Mouse (Mus musculus): ENCODE data around the gene Wrap73. TPM values are rescaled to one million over a fixed set of nuclear protein-coding genes. Genes with fewer than 3 reads are reported as not detected.
A peak's percentile ranks its signal among the peaks of the same experiment; 100 is the strongest.

Gene Wrap73
- total RNA-seq, 2 experiments from 2014 or later: 15.4 to 20.5 TPM

GRCm38 (mm10) chr4:154171931-154172604 lies 29.9 kb downstream of the Wrap73 start:
- DNase-seq (ENCODE audit: low spot score in 2 of 2): no peak

DNA sequence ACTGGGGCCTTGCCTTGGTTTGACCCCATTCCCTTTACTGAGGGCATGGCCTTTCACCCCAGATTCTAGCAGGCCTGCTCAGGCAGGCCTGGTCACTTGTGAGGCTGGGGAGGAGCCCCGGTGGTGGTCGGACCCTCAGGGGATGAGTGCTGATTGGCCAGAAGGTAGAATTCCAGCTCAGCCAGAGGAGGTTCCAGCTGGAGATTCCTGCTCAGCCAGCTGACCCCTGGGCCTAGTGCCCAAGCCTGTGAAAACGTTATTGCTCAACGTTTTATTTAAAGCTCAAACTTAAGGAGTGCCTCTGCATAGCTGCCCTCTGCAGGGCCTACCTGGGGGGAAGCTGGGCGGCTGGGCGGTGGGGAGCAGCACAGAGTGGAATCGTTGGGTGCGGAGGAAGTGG lies 35.1 kb downstream of the Wrap73 start:
- DNase-seq (ENCODE audit: low spot score in 2 of 2): peak in 1 of 2 experiments; percentile 43

DNA sequence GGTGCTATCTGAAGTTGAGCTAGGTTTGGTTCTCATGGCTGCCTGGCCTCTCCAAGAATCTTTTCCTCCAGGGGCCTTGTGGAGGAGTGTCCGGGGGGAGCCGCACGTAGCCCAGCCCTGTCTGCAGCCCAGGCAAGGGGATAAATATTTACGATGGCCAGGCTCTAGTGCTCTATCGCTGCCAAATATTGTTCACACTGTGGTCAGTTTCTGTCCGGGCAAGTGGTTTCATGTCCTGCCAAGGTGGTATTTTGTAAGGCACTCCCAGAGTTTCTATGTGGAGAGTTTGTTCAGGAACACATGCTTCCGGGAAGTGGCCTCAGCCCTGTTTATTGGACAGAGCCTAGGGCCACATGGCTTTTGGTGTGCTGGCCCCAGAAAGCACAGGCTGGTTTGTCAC lies 38.8 kb downstream of the Wrap73 start:
- DNase-seq (ENCODE audit: low spot score in 2 of 2): no peak

GRCm38 (mm10) chr4:154183566-154183965 lies 41.4 kb downstream of the Wrap73 start:
- no peak for DNase-seq (ENCODE audit: low spot score in 2 of 2)

GRCm38 (mm10) chr4:154185001-154185400 lies 42.8 kb downstream of the Wrap73 start:
- DNase-seq (ENCODE audit: low spot score in 2 of 2): no peak

DNA sequence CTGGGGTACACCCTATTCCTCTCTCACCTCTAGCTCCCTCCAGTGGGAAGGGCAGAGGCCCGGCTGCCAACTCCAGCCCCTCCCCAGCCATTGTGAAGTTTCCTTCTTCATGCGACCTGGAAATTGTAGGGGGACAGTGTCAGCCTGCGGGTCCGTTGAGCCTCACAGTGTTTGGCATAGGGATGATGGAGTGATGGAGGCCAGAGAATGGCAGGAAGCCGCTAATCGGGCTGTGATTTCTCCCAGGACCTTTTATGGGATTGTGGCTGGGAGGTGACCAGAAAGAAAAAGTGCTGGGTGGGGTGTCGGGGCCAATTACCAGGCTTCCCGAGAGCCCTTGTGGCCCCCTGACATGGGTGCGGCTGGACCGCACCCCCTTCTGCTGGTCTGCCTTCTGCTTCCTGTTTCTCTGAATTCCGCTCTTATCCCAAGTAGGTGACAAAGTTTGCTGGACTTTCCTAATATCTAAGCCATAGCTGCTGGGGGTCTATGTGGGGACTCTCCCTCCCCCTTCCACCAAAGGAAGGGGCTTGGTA lies 43.9 kb downstream of the Wrap73 start:
- no peak for DNase-seq (ENCODE audit: low spot score in 2 of 2)

GRCm38 (mm10) chr4:154188948-154189347 lies 46.8 kb downstream of the Wrap73 start:
- no peak for DNase-seq (ENCODE audit: low spot score in 2 of 2)

DNA sequence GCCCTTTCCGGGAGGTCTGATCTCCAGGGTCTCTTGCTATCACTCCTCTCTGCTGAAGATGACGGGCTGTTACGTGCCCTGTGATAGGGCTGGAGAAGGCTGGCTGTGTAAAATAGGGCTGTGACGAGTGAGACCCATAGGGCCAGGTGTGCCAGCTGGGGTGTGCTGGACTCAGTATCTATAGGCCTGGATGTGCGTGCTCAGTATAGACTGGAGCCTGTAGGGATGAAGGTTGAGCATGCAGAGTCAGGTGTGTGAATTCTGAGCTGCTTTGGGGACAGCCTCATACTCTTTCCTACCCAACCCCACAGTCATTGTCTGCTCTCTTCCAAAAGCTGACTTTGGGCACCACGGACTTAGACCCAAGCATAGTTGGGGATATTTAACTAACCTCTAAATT lies 55.8 kb downstream of the Wrap73 start:
- DNase-seq (ENCODE audit: low spot score in 2 of 2): no peak

DNA sequence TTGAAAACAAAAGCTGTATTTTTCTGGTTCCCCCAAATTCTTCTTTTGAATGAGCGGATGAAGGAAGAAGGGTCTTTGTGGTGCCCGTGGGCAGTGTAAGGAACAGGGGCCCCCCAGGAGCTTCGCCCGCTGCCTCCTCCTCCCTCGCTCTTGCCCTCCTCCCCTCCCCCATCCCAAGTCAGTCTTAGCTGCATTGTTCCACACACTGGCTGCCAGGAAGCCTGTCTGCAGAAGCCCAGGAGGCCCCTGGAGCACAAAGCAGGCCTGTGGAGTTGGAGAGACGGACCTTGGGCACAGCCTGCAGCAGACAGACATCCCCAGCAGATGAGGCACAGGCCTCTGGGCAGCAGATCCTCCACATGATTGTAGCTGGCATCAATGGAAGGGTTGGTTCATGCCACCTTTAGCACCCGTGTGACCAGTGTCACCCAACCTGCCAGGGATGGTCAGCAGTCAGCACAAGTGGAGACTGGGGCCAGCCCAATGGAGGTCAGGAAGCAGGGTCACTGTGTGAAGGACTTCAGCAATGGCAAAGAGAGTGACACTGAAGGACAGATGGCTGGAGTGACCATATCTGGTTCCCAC lies 56.3 kb downstream of the Wrap73 start:
- DNase-seq (ENCODE audit: low spot score in 2 of 2): no peak

- no peak for DNase-seq (ENCODE audit: low spot score in 2 of 2)
Measured at GRCm38 (mm10) chr4:154201511-154201910, 59.3 kb downstream of the Wrap73 start.

DNA sequence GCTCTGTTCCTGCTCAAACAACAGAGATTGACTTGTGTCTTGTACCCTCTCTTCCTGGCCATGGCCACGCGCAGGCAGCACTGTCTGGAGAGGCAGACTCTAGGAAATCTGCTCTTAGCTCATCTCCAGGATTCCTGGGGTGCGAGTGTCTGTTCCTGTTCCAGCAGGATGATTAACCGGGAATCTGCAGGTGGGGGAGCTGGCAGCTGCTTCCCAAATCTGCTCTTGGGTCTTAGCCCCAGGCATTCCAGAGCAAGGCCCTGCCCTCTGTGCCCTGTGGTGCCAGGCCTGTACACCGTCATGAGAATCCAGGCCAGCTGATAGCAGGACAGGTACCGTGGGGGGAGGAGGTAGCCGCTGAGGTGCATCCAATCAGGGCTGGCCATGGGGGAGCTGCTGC lies 62.4 kb downstream of the Wrap73 start:
- no peak for DNase-seq (ENCODE audit: low spot score in 2 of 2)

DNA sequence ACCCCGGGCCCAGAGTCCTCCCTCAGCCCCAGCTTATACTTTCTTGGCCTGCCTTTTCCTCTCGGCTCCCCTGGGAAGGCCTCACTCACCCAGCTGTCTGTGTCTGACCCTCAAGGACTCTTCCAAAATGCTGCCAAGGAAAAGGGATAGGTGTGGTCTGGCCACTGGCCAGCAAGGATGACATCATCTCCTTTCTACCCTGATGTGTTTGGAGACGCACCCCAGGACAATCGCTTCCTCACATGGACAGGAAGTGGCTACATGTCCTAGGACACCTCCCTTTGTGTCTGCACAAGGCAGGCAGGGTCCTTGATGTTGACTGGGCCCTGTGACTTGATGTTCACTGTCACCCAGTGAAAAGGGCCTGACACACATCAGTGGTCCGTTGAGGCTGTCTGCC lies 63.2 kb downstream of the Wrap73 start:
- DNase-seq (ENCODE audit: low spot score in 2 of 2): no peak

GRCm38 (mm10) chr4:154207261-154207660 lies 65.1 kb downstream of the Wrap73 start:
- DNase-seq (ENCODE audit: low spot score in 2 of 2): peak in 1 of 2 experiments; percentile 57

DNA sequence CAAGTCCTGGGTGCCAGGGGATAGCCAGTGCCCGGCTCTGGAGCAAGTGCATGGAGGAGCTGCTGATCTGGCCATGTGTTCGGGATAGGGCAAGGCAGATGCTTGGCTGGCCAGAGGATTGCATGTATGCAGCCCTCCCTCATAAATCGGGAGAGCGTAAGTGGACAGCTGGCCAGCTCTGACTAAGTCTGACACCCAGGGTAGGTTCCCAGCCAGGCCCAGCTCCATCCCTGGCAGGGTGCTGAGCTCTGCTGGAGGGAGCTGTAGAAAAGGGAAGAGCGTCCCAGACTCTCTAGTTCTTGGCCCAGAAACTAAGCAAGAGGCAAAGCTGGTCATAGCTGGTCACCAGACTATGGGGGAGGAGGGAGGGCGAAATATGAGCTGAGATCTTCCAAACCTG lies 66.9 kb downstream of the Wrap73 start:
- DNase-seq (ENCODE audit: low spot score in 2 of 2): peak in 1 of 2 experiments; percentile 66

GRCm38 (mm10) chr4:154209825-154210224 lies 67.7 kb downstream of the Wrap73 start:
- DNase-seq (ENCODE audit: low spot score in 2 of 2): no peak

- no peak for DNase-seq (ENCODE audit: low spot score in 2 of 2)
Measured at GRCm38 (mm10) chr4:154211459-154211858, 69.3 kb downstream of the Wrap73 start.

- peak in 1 of 2 experiments; percentile 62 for DNase-seq (ENCODE audit: low spot score in 2 of 2)
Measured at GRCm38 (mm10) chr4:154213586-154213985, 71.4 kb downstream of the Wrap73 start.

GRCm38 (mm10) chr4:154214075-154214474 lies 71.9 kb downstream of the Wrap73 start:
- no peak for DNase-seq (ENCODE audit: low spot score in 2 of 2)

Other genes starting within 250 kb of the Wrap73 start
- 10 to 100 TPM; 14.3 to 16.7 TPM for gene A430005L14Rik, start 185.1 kb upstream of the Wrap73 start, total RNA-seq (2021)
- gene Dffb, start 167.2 kb upstream of the Wrap73 start, total RNA-seq (2021): 1 to 10 TPM; 5.8 to 7.9 TPM
- 10 to 100 TPM; 15.7 to 15.9 TPM for gene Cep104, start 167.2 kb upstream of the Wrap73 start, total RNA-seq (2021)
- gene Lrrc47, start 130.6 kb upstream of the Wrap73 start, total RNA-seq (2021): 10 to 100 TPM; 38.6 to 40.1 TPM
- 10 to 100 TPM; 27.2 to 37.8 TPM for gene Smim1, start 116.1 kb upstream of the Wrap73 start, total RNA-seq (2021)
- not detected for gene Ccdc27, start 99.7 kb upstream of the Wrap73 start, total RNA-seq (2021)
- gene Trp73, start 2.2 kb upstream of the Wrap73 start, total RNA-seq (2021): under 1 TPM in 1 of 2 experiments, not detected in 1; 0.23 TPM
- 10 to 100 TPM; 81.6 to 88.5 TPM for gene Tprgl, start 18.3 kb downstream of the Wrap73 start, total RNA-seq (2021)
- gene Megf6, start 28.4 kb downstream of the Wrap73 start, total RNA-seq (2021): 10 to 100 TPM; 11.3 to 11.6 TPM
- 1 to 10 TPM; 1.6 to 1.9 TPM for gene Arhgef16, start 159.3 kb downstream of the Wrap73 start, total RNA-seq (2021)
- gene B230104I21Rik, start 193.8 kb downstream of the Wrap73 start, total RNA-seq (2021): not detected